Mouse (Mus musculus) small intestine, adult 2 months (tissue): ENCODE results near the gene Gm17409. TPM values are rescaled to one million over a fixed set of nuclear protein-coding genes. Genes with fewer than 3 reads are reported as not detected.

Source experiments
- H3K27ac ChIP-seq: fragments of 200-500 bp; 2 replicates; pipeline ENCODE4 v1.5.1; 2012; ENCODE audit warnings: low read depth, low read length, control low read depth, inconsistent platforms; ENCODE audit not compliant: insufficient read depth
- H3K27me3 ChIP-seq: fragments of 200-500 bp; 2 replicates; pipeline ENCODE4 v1.6.1; 2012; ENCODE audit warnings: mild to moderate bottlenecking, moderate library complexity, low read length, inconsistent platforms; ENCODE audit not compliant: control insufficient read depth, insufficient read depth
- H3K36me3 ChIP-seq: fragments of 200-500 bp; 2 replicates; pipeline ENCODE4 v1.6.1; 2012; ENCODE audit warnings: mild to moderate bottlenecking, low read length, control low read depth, inconsistent platforms; ENCODE audit not compliant: control insufficient read depth, insufficient read depth
- H3K4me1 ChIP-seq: fragments of 200-500 bp; 2 replicates; pipeline ENCODE4 v1.6.1; 2012; ENCODE audit warnings: low read length, inconsistent platforms, mixed read lengths; ENCODE audit not compliant: control insufficient read depth, insufficient read depth, insufficient read length
- H3K4me3 ChIP-seq: fragments of 200-500 bp; 2 replicates; pipeline ENCODE4 v1.5.1; 2012; ENCODE audit warnings: low read depth, mild to moderate bottlenecking, control low read depth, inconsistent platforms, low read length, moderate library complexity
- CTCF ChIP-seq: fragments of 200-500 bp; IDR thresholded peaks from 2 replicates; pipeline ENCODE4 v1.5.1; 2012; ENCODE audit warnings: low read depth, mild to moderate bottlenecking, control low read depth, inconsistent platforms, low read length, moderate library complexity, mixed read lengths; ENCODE audit not compliant: insufficient replicate concordance, insufficient read length; ENCODE audit errors: extremely low read depth
- POLR2A ChIP-seq: fragments of 200-500 bp; IDR thresholded peaks from 2 replicates; pipeline ENCODE4 v1.6.1; 2012; ENCODE audit warnings: low read depth, mild to moderate bottlenecking, control low read depth, inconsistent platforms, low read length, moderate library complexity
- WGBS: fragments of 180-500 bp; shearing (Covaris S2); methylation state at CpG from one replicate; pipeline ENCODE4 v1.1.7; 2018; 5-methylcytosine and 5-hydroxymethylcytosine counted together
- polyA plus RNA-seq: library from polyadenylated mRNA; depleted of rRNA; stranded (reverse); fragments of >200 nt; gene quantifications from 2 replicates; pipeline ENCODE4 v1.2.3, GENCODE M21; 2012

Gene Gm17409
- polyA plus RNA-seq, 1 experiment, result not detected

GRCm38 (mm10) chr2:58493685-58494635, 24.0 kb downstream of the Gm17409 start:
- Histone ChIP-seq H3K4me1 (peaks cover 5% of the 10 kb centered on the region; the same call in 1 of the 2 replicates), H3K27me3 (no peaks in the 10 kb centered on the region; the same call in 1 of the 2 replicates), H3K36me3 (no peaks in the 10 kb centered on the region), H3K27ac (no peak overlapping the region), H3K4me3 (no peak overlapping the region)
- WGBS, result 92% methylated on average over 18 of the region's 18 CpGs
- TF ChIP-seq CTCF, result no peak
- no peak for TF ChIP-seq POLR2A

DNA sequence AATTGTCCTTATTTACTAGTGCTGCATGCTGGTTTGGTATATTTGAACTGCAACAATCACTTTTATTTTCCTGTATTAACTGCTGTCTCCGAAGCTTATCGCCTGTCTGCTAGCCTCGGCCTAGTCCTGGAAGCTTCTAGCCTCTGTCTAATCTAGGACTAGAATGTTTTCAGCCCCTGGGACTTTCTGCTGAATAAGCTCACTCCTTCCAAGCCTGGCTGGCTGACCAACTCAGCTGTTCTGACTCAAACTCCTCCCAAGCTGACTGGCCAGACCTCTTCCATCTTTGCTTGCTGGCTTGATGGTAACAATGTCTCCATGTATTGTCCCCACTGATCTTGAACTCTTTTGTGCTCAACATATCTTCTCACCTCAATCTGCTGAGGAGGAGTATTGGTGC, 25.4 kb downstream of the Gm17409 start:
- Histone ChIP-seq H3K36me3 (no peaks in the 10 kb centered on the region), H3K4me3 (no peak overlapping the region), H3K27me3 (no peaks in the 10 kb centered on the region; the same call in 1 of the 2 replicates), H3K4me1 (no peaks in the 10 kb centered on the region), H3K27ac (no peak overlapping the region)
- WGBS, result 90% methylated on average over 3 of the region's 3 CpGs
- TF ChIP-seq POLR2A (no peak), CTCF (no peak)

DNA sequence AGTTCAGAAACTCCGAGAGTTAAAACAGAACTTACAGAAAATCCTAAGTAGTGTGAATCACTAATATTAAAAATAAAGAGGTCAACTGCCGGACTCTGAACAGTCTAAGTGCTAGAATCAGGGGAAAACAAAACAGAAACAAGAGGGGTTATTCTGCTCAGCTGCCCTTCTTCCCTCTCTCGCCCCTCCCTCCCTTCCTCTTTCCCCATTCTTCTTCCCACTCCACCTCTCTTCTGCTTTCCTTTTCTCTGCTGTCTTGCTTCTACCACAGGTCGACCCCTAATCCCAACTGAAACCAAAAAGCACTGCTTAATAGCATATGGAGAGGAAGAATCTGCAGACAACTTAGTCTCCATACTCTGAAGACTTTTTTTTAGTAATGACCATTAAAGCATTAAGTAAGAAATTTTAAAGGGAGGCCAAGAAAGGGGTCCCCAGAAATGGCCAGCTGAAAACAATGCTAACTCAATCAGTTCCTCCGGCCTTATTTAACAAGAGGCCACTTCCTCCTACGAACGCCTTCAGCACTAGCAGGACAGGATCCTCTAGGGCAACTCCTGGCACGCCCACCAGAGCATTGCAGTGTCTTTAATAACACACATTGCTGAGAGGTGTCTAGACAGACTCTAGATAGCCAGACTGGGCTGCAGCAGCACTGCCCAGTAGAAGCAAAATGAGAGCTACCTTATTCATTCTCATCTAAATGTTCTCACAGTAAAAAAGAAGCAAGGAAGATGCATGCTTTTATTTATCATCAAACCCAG, 26.9 kb downstream of the Gm17409 start:
- Histone ChIP-seq H3K27ac (no peak overlapping the region), H3K27me3 (no peaks in the 10 kb centered on the region; the same call in 1 of the 2 replicates), H3K4me1 (no peaks in the 10 kb centered on the region), H3K4me3 (no peak overlapping the region), H3K36me3 (no peaks in the 10 kb centered on the region)
- WGBS, result 43% methylated on average over 8 of the region's 8 CpGs
- TF ChIP-seq POLR2A (no peak), CTCF (no peak)

GRCm38 (mm10) chr2:58505306-58506090, 35.6 kb downstream of the Gm17409 start:
- Histone ChIP-seq H3K4me3 (no peak overlapping the region), H3K36me3 (no peaks in the 10 kb centered on the region), H3K4me1 (no peaks in the 10 kb centered on the region), H3K27ac (no peak overlapping the region), H3K27me3 (no peaks in the 10 kb centered on the region)
- no peak for TF ChIP-seq POLR2A
- no peak for TF ChIP-seq CTCF
- 87% methylated on average over 9 of the region's 9 CpGs for WGBS

- Histone ChIP-seq H3K36me3 (no peaks in the 10 kb centered on the region), H3K27ac (no peak overlapping the region), H3K4me3 (no peak overlapping the region), H3K27me3 (no peaks in the 10 kb centered on the region), H3K4me1 (peaks cover 3% of the 10 kb centered on the region; the same call in 1 of the 2 replicates)
- 79% methylated on average over 8 of the region's 8 CpGs for WGBS
- TF ChIP-seq CTCF (no peak), POLR2A (no peak)
Measured at GRCm38 (mm10) chr2:58510192-58510591, 40.3 kb downstream of the Gm17409 start.

- no peaks in the 10 kb centered on the region for H3K27me3 ChIP-seq
- TF ChIP-seq CTCF, result no peak
- no peak for TF ChIP-seq POLR2A
- peaks cover 3% of the 10 kb centered on the region; the same call in 1 of the 2 replicates for H3K4me1 ChIP-seq
- H3K36me3 ChIP-seq, result no peaks in the 10 kb centered on the region
- H3K27ac ChIP-seq, result no peak overlapping the region
- WGBS, result 54% methylated on average over 3 of the region's 3 CpGs
- no peak overlapping the region for H3K4me3 ChIP-seq
Measured at GRCm38 (mm10) chr2:58513212-58513611, 43.3 kb downstream of the Gm17409 start.
